Mouse (Mus musculus): ENCODE results near the gene Srrm4. TPM values are rescaled to one million over a fixed set of nuclear protein-coding genes. Genes with fewer than 3 reads are reported as not detected.

Gene Srrm4
- polyA plus RNA-seq, 1 experiment, result 0.06 TPM

- Histone ChIP-seq H3K36me3 (ENCODE audit: control insufficient read depth, insufficient read depth) (no peaks in the 10 kb centered on the region), H3ac (ENCODE audit: control insufficient read depth, insufficient read length, low read depth) (no peak overlapping the region), H3K4me3 (ENCODE audit: insufficient read depth, poor library complexity, severe bottlenecking) (no peak overlapping the region), H3K79me2 (ENCODE audit: control insufficient read depth, insufficient read depth) (no peaks in the 10 kb centered on the region), H3K79me3 (ENCODE audit: low read depth) (no peaks in the 10 kb centered on the region), H3K27me3 (ENCODE audit: control insufficient read depth, insufficient read depth, insufficient read length) (no peaks in the 10 kb centered on the region)
- no peak for TF ChIP-seq CTCF (IDR thresholded peaks at IDR 0.05; ENCODE audit: control insufficient read depth, insufficient read depth, insufficient read length)
- TF ChIP-seq CEBPB (IDR thresholded peaks at IDR 0.05; ENCODE audit: low read depth), result no peak
Measured at GRCm38 (mm10) chr5:116445634-116446367, 145.8 kb downstream of the Srrm4 start.

- Histone ChIP-seq H3K79me3 (ENCODE audit: low read depth) (no peaks in the 10 kb centered on the region), H3ac (ENCODE audit: control insufficient read depth, insufficient read length, low read depth) (no peak overlapping the region), H3K36me3 (ENCODE audit: control insufficient read depth, insufficient read depth) (no peaks in the 10 kb centered on the region), H3K79me2 (ENCODE audit: control insufficient read depth, insufficient read depth) (no peaks in the 10 kb centered on the region), H3K27me3 (ENCODE audit: control insufficient read depth, insufficient read depth, insufficient read length) (no peaks in the 10 kb centered on the region), H3K4me3 (ENCODE audit: insufficient read depth, poor library complexity, severe bottlenecking) (no peak overlapping the region)
- TF ChIP-seq CEBPB (IDR thresholded peaks at IDR 0.05; ENCODE audit: low read depth) (no peak), CTCF (IDR thresholded peaks at IDR 0.05; ENCODE audit: control insufficient read depth, insufficient read depth, insufficient read length) (no peak), USF1 (IDR thresholded peaks at IDR 0.05; ENCODE audit: low read depth) (no peak), MYOG (IDR thresholded peaks at IDR 0.05; ENCODE audit: control insufficient read depth, extremely low read depth, insufficient read length) (no peak), FOSL1 (IDR thresholded peaks at IDR 0.05; ENCODE audit: insufficient read depth, low read length, poor library complexity, severe bottlenecking) (no peak), MAX (IDR thresholded peaks at IDR 0.05) (no peak), MYOD1 (IDR thresholded peaks at IDR 0.05; ENCODE audit: control insufficient read depth, insufficient read length, low read depth) (no peak)
Measured at GRCm38 (mm10) chr5:116444517-116444916, 147.1 kb downstream of the Srrm4 start.

GRCm38 (mm10) chr5:116443459-116443940 is 148.1 kb downstream of the Srrm4 start:
- Histone ChIP-seq H3K79me3 (ENCODE audit: low read depth) (no peaks in the 10 kb centered on the region), H3ac (ENCODE audit: control insufficient read depth, insufficient read length, low read depth) (no peak overlapping the region), H3K4me3 (ENCODE audit: insufficient read depth, poor library complexity, severe bottlenecking) (no peak overlapping the region), H3K79me2 (ENCODE audit: control insufficient read depth, insufficient read depth) (no peaks in the 10 kb centered on the region), H3K36me3 (ENCODE audit: control insufficient read depth, insufficient read depth) (no peaks in the 10 kb centered on the region), H3K27me3 (ENCODE audit: control insufficient read depth, insufficient read depth, insufficient read length) (no peaks in the 10 kb centered on the region)
- no peak for TF ChIP-seq FOSL1 (IDR thresholded peaks at IDR 0.05; ENCODE audit: insufficient read depth, low read length, poor library complexity, severe bottlenecking)

GRCm38 (mm10) chr5:116442697-116443458 is 148.7 kb downstream of the Srrm4 start:
- H3K27me3 ChIP-seq (ENCODE audit: control insufficient read depth, insufficient read depth, insufficient read length), result no peaks in the 10 kb centered on the region
- TF ChIP-seq MAX (IDR thresholded peaks at IDR 0.05) (no peak), MYOG (IDR thresholded peaks at IDR 0.05; ENCODE audit: control insufficient read depth, extremely low read depth, insufficient read length) (no peak), CEBPB (IDR thresholded peaks at IDR 0.05; ENCODE audit: low read depth) (no peak), FOSL1 (IDR thresholded peaks at IDR 0.05; ENCODE audit: insufficient read depth, low read length, poor library complexity, severe bottlenecking) (no peak), CTCF (IDR thresholded peaks at IDR 0.05; ENCODE audit: control insufficient read depth, insufficient read depth, insufficient read length) (no peak), USF1 (IDR thresholded peaks at IDR 0.05; ENCODE audit: low read depth) (no peak), MYOD1 (IDR thresholded peaks at IDR 0.05; ENCODE audit: control insufficient read depth, insufficient read length, low read depth) (no peak)
- H3ac ChIP-seq (ENCODE audit: control insufficient read depth, insufficient read length, low read depth), result no peak overlapping the region
- H3K4me3 ChIP-seq (ENCODE audit: insufficient read depth, poor library complexity, severe bottlenecking), result no peak overlapping the region
- H3K36me3 ChIP-seq (ENCODE audit: control insufficient read depth, insufficient read depth), result no peaks in the 10 kb centered on the region
- no peaks in the 10 kb centered on the region for H3K79me3 ChIP-seq (ENCODE audit: low read depth)
- H3K79me2 ChIP-seq (ENCODE audit: control insufficient read depth, insufficient read depth), result no peaks in the 10 kb centered on the region

GRCm38 (mm10) chr5:116440251-116440650 is 151.4 kb downstream of the Srrm4 start:
- H3ac ChIP-seq (ENCODE audit: control insufficient read depth, insufficient read length, low read depth), result no peak overlapping the region
- H3K79me3 ChIP-seq (ENCODE audit: low read depth), result no peaks in the 10 kb centered on the region
- H3K36me3 ChIP-seq (ENCODE audit: control insufficient read depth, insufficient read depth), result no peaks in the 10 kb centered on the region
- no peaks in the 10 kb centered on the region for H3K27me3 ChIP-seq (ENCODE audit: control insufficient read depth, insufficient read depth, insufficient read length)
- no peaks in the 10 kb centered on the region for H3K79me2 ChIP-seq (ENCODE audit: control insufficient read depth, insufficient read depth)
- TF ChIP-seq USF1 (IDR thresholded peaks at IDR 0.05; ENCODE audit: low read depth) (no peak), MYOD1 (IDR thresholded peaks at IDR 0.05; ENCODE audit: control insufficient read depth, insufficient read length, low read depth) (no peak), MYOG (IDR thresholded peaks at IDR 0.05; ENCODE audit: control insufficient read depth, extremely low read depth, insufficient read length) (no peak), CEBPB (IDR thresholded peaks at IDR 0.05; ENCODE audit: low read depth) (no peak), MAX (IDR thresholded peaks at IDR 0.05) (no peak), CTCF (IDR thresholded peaks at IDR 0.05; ENCODE audit: control insufficient read depth, insufficient read depth, insufficient read length) (no peak), FOSL1 (IDR thresholded peaks at IDR 0.05; ENCODE audit: insufficient read depth, low read length, poor library complexity, severe bottlenecking) (no peak)
- no peak overlapping the region for H3K4me3 ChIP-seq (ENCODE audit: insufficient read depth, poor library complexity, severe bottlenecking)

- Histone ChIP-seq H3K79me3 (ENCODE audit: low read depth) (no peaks in the 10 kb centered on the region), H3K4me3 (ENCODE audit: insufficient read depth, poor library complexity, severe bottlenecking) (no peak overlapping the region), H3K79me2 (ENCODE audit: control insufficient read depth, insufficient read depth) (no peaks in the 10 kb centered on the region), H3K27me3 (ENCODE audit: control insufficient read depth, insufficient read depth, insufficient read length) (no peaks in the 10 kb centered on the region), H3K36me3 (ENCODE audit: control insufficient read depth, insufficient read depth) (no peaks in the 10 kb centered on the region), H3ac (ENCODE audit: control insufficient read depth, insufficient read length, low read depth) (no peak overlapping the region)
- TF ChIP-seq USF1 (IDR thresholded peaks at IDR 0.05; ENCODE audit: low read depth) (no peak), CTCF (IDR thresholded peaks at IDR 0.05; ENCODE audit: control insufficient read depth, insufficient read depth, insufficient read length) (no peak), MYOG (IDR thresholded peaks at IDR 0.05; ENCODE audit: control insufficient read depth, extremely low read depth, insufficient read length) (no peak), MAX (IDR thresholded peaks at IDR 0.05) (no peak), FOSL1 (IDR thresholded peaks at IDR 0.05; ENCODE audit: insufficient read depth, low read length, poor library complexity, severe bottlenecking) (no peak), MYOD1 (IDR thresholded peaks at IDR 0.05; ENCODE audit: control insufficient read depth, insufficient read length, low read depth) (no peak)
Measured at GRCm38 (mm10) chr5:116438328-116438727, 153.3 kb downstream of the Srrm4 start.

Measured in C2C12 (cell line).